Comparison of ENCODE assay signal across 10 mouse cellular contexts in the genomic region with DNA sequence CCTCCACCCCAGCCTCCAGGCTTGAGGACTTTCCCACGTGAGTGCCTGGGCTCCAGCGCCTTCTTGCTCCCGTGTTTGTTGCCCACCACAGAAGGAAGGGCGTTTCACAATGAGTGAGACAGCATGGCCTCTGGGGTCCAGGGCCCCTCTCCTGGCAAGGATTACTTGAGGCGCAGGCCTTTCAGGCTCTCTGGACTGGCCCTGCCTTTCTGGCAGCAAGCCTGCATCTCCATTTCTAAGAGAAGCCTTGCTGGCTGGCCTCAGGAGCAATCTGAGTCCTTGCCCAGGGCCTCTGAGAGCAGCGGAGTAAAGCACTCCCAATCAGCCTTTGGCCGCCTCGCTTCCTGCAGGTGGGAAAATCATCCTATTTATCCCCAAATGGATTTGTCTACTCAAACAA.
DNase-seq lines count a peak whose midpoint lies in the region; ATAC-seq lines count a peak whose summit lies in the region.
"Had no signal": no experiment of that assay in that cellular context is flagged by ENCODE, and none has a peak within 500 bp of the region (broad histone marks: within the 10 kb centered on the region; RNA-seq: fewer than 3 reads in every experiment).

No protein-coding gene starts in this region.

- DNase-seq in layer of hippocampus, postnatal 10 days (ENCODE audit: low spot score in 2 of 2): peak; percentile 17 to 33
- no peak for DNase-seq in layer of hippocampus, adult 9-11 months
- DNase-seq in embryonic facial prominence, embryonic 14.5 days (ENCODE audit: low spot score): peak; percentile 81
- peak; percentile 58 for DNase-seq in kidney, postnatal 10 days
- no peak for DNase-seq in layer of hippocampus, postnatal 25 days (ENCODE audit: extremely low spot score in 1 of 2, low spot score in 1 of 2)

- no peak overlapping the region for H3K4me3 ChIP-seq in embryonic facial prominence, embryonic 14.5 days (ENCODE audit: low read depth, low read length)
- no peak overlapping the region for H3K4me3 ChIP-seq in heart, embryonic 12.5 days
- H3K4me3 ChIP-seq in neural tube, embryonic 14.5 days (ENCODE audit: low read depth, low read length): no peak overlapping the region
- H3K4me3 ChIP-seq: erythroblast, embryonic 14.5 days had no signal

- no peaks in the 10 kb centered on the region for H3K9me3 ChIP-seq in embryonic facial prominence, embryonic 14.5 days (ENCODE audit: control insufficient read depth, low read length)
- H3K9me3 ChIP-seq in heart, embryonic 12.5 days (replicated peaks): no peaks in the 10 kb centered on the region
- H3K9me3 ChIP-seq in neural tube, embryonic 14.5 days (ENCODE audit: control insufficient read depth, low read length): no peaks in the 10 kb centered on the region

- H3K36me3 ChIP-seq in embryonic facial prominence, embryonic 14.5 days (ENCODE audit: control insufficient read depth, insufficient read depth, low read length): no peaks in the 10 kb centered on the region
- H3K36me3 ChIP-seq in heart, embryonic 12.5 days: no peaks in the 10 kb centered on the region
- no peaks in the 10 kb centered on the region for H3K36me3 ChIP-seq in neural tube, embryonic 14.5 days (ENCODE audit: control insufficient read depth, insufficient read depth, low read length)

- H3K9ac ChIP-seq in embryonic facial prominence, embryonic 14.5 days (ENCODE audit: low read depth, low read length): no peak overlapping the region
- no peak overlapping the region for H3K9ac ChIP-seq in heart, embryonic 12.5 days
- H3K9ac ChIP-seq in neural tube, embryonic 14.5 days (replicated peaks; ENCODE audit: low read depth, low read length): no peak overlapping the region

- ATAC-seq in embryonic facial prominence, embryonic 14.5 days (ENCODE audit: low read depth): peak; percentile 76
- ATAC-seq in heart, embryonic 12.5 days (ENCODE audit: insufficient number of reproducible peaks, low FRiP score): no peak
- ATAC-seq in neural tube, embryonic 14.5 days (ENCODE audit: low read depth): peak; percentile 60; the same call in 1 of the 2 replicates
- no peak for ATAC-seq in CD4-positive, CD25-positive, alpha-beta regulatory T cell, adult 4 months

- H3K4me1 ChIP-seq in embryonic facial prominence, embryonic 14.5 days (ENCODE audit: control insufficient read depth, insufficient read depth, low read length): peaks cover 14% of the 10 kb centered on the region; the same call in 1 of the 2 replicates
- peaks cover 52% of the 10 kb centered on the region for H3K4me1 ChIP-seq in heart, embryonic 12.5 days (replicated peaks)
- peaks cover 3% of the 10 kb centered on the region; the same call in 1 of the 2 replicates for H3K4me1 ChIP-seq in neural tube, embryonic 14.5 days (ENCODE audit: control insufficient read depth, insufficient read depth, low read length)

- peaks cover 9% of the 10 kb centered on the region for H3K27me3 ChIP-seq in embryonic facial prominence, embryonic 14.5 days (replicated peaks; ENCODE audit: control insufficient read depth, insufficient read depth, low read length)
- H3K27me3 ChIP-seq in heart, embryonic 12.5 days (replicated peaks): peaks cover 27% of the 10 kb centered on the region
- H3K27me3 ChIP-seq in neural tube, embryonic 14.5 days (ENCODE audit: control insufficient read depth, insufficient read depth, low read length): no peaks in the 10 kb centered on the region

- 40% methylated on average over 8 of the region's 8 CpGs for WGBS in embryonic facial prominence, embryonic 14.5 days
- 54% methylated on average over 8 of the region's 8 CpGs for WGBS in heart, embryonic 12.5 days
- 45% methylated on average over 8 of the region's 8 CpGs for WGBS in neural tube, embryonic 14.5 days

- H3K27ac ChIP-seq in embryonic facial prominence, embryonic 14.5 days (replicated peaks; ENCODE audit: low read depth, low read length): peak overlapping the region; percentile 63
- peak overlapping the region; percentile 58; the same call in 1 of the 2 replicates for H3K27ac ChIP-seq in heart, embryonic 12.5 days (ENCODE audit: poor library complexity, severe bottlenecking)
- H3K27ac ChIP-seq in neural tube, embryonic 14.5 days (ENCODE audit: low read depth, low read length): no peak overlapping the region
- H3K27ac ChIP-seq: macrophage had no signal

- no peak overlapping the region for H3K4me2 ChIP-seq in embryonic facial prominence, embryonic 14.5 days (ENCODE audit: low read depth, low read length)
- no peak overlapping the region for H3K4me2 ChIP-seq in heart, embryonic 12.5 days
- no peak overlapping the region for H3K4me2 ChIP-seq in neural tube, embryonic 14.5 days (ENCODE audit: low read depth, low read length)

Comparison
In these comparisons a context has a peak if more than half of its experiments do, and no peak if none do; other contexts are left out.
1. DNase-seq: peak in layer of hippocampus, postnatal 10 days (2 of 2), embryonic facial prominence, embryonic 14.5 days (single experiment) and kidney, postnatal 10 days (single experiment); none in layer of hippocampus, adult 9-11 months (single experiment) and layer of hippocampus, postnatal 25 days (0 of 2).
2. ATAC-seq: peak in embryonic facial prominence, embryonic 14.5 days (single experiment) and neural tube, embryonic 14.5 days (single experiment); none in heart, embryonic 12.5 days (single experiment) and CD4-positive, CD25-positive, alpha-beta regulatory T cell, adult 4 months (single experiment).